Mouse (Mus musculus) monocyte, adult 2 months (primary cell): Measurements from ENCODE around the gene Bend7.

ENCODE experiments used
- DNase-seq, 2 experiments: peaks; one replicate each; pipeline ENCODE4 v3.0.0; 2022; ENCODE audit warnings: low spot score in 2 of 2, low read depth in 1 of 2

Bend7 gene

DNA sequence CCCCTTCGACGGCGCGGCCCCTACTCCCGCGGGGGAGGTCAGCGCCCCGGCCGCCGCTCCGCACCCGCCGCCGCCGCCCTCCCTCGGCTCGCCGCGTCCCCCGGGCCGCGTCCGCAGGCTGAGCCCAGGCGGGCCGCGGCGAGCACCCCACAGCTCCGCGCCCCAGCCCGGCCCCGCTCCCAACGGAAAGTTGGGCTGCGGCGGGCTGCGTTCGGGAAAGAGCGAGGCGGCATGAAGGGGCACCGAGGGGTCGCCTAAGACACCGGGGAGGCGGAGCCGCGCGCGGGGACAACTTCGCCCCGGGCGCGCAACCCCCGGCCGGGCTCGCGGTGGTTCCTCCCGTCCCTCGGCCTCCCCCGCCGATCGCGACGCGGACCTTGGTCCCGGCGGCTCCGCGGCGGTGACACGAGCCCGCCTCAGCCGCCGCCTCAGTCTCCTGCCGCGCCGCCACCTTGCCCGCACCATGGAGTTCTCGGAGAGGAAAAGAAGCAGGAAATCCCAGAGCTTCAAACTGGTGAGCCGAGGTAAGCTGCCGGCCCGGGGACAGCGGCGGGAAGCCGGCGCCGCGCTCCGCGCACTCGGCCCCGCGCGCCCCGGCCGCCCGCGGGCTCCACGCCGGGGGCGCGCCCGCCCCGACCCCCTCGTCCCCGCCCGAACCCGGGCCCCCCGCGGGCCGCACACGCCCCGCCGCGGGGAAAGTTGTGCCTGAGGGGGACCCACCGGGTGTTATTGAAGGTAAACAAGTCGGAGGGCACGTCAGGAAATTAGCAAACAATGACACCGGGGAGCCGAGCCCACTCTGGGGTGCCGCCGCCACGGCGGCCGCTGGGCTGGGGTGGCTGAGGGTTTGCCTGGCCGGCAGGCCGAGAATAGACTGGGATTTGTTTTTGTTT, at the start of gene Bend7:
TSS of gene Bend7 (plus strand) at position 63 of the 893 bp plus-strand sequence.
- no peak for DNase-seq

DNA sequence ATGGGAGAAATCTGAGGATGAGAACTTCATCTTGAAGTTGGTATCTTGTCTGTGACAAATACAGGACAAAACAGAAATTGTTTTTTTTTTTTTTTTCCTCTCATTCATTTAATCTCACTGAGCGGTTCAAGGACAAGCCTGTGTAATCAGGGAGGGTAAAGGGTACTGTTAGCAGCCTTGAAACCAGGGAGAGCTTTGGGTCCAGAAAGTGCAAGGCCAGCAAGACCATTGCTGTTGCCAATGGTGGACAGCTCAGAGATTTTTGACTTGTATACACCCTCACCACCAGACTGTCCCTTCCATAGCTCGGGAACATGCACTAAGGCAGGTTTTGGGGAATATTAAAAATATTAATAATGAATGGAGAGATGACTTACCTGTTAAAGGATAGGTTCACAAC, 49.0 kb upstream of the Bend7 start:
- DNase-seq, result no peak

DNA sequence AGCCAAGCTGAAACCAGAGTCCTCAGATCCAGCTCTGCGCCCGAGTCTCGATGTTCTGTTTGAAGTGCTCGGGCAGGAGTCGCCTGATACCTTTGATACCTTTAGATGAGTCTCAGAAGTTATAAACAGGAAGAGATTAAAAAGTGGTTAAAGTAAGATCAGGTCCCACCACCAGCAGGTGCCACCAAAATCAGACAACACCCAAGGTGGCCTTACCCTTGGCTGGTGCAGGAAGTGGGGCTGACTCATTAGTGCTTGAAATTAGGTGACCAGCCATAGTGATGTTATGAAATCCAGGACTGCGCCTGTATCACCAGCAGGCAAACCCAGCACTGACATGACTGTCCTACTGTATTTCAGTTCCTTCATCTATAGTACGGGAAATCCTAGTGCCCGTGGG, 47.9 kb upstream of the Bend7 start:
- no peak for DNase-seq

DNA sequence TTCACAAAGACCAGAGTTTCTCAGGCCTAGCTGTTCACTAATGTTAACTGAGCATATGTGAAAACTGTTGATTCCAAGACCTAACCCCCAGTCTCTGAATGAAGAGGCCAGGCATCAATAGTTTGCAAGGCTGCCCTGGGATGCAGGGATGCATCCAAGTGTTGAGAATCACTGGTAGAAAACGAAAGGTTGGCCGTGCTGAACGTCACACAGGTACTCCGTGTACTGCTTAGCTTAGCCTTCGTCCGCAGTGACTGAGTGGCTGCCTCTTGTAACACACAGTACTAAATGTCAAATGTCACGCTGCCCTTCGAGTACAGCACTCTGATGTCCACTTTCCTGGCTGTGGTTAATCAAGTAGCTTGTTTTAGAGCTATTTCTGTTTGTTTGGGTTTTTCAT, 46.0 kb upstream of the Bend7 start:
- no peak for DNase-seq

DNA sequence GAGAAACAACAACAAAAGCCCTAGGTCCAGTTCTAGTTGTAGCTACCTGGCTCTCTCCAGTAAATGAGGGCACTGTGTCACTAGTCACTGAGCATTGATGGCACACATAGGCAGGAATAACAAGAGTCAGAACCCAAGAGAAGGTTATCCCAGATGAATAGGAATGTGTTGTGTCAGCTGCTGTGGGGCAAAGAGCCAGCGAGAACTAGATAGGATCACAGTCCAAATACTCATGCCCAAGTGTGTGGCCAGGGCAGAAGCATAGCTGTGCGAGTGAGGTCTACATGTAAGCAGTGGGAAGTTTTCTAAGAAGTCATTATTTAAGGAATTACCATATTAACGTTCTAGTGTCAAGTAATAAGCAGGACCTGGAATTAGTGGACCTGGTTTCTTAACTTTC, 37.7 kb upstream of the Bend7 start:
- DNase-seq, result no peak

DNA sequence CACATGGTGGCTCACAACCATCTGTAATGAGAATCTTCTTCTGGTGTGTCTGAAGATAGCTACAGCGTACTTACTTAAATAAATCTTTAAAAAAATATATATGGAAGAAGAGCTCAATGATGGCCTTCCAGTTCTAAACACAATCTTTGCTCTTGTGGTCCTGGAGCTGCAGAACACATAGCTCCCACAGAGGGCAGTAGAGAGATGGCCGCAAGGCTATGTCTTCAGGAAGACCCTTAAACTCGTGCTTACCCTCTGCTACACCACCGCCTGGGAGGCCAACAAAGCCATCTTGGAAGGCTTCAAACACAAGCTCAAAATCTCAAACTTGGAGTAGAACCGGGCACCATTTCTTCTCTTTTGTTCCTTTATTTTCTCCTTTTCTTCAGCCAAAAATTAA, 6.4 kb upstream of the Bend7 start:
- no peak for DNase-seq

DNA sequence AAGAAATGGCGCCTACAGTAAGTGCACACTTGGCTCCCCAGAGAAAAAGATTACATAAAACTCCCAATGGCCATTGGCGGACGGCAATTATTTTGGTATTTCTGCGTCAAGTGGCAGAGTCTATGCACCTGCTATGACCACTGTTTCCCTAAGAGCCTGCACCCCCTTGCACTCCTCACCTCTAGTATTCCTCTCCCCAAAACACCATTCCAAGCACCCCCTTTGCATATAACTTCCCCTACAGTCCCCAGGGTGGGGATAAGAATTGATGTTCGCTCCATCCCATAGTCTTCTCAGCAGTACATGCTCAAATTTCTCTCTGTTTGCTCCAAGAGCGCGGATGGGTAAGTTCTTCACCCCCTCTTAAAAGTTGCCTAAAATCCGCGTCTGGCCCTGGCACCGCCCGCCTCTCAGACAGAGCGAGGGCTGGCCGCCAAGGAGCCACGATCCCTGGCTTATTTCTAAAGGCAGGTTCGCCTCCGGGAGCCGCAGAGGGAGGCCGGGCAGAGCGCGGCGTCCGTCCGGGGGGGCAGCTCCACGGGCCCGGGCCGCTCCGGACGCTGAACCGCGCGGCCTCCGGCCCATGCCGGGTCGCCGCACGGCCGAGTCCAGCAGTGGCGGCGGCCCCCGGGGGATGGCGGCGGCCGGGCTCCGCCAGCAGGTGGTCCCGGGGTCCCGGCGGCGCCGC, 406 bp upstream of the Bend7 start:
- DNase-seq, result no peak

DNA sequence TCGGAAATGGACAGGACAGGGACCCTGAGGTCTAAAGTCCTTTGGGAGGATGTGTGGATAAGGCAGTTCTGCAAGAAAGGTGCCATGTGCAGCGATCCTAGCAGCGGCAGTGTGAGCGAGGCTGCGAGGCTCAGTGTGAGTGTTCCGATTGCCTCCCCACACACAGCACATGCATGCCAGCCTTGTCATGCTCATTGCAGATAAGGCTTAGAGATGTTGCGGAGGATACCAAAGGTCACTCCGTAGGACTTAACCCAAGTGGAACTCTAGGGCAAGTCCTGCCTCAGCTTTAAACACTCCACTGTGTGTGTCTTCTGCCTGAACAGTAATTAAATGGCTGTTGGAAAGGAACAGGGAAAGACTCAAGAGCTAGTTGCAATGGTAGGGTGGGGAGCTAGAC, 5.5 kb downstream of the Bend7 start:
- DNase-seq, result no peak

DNA sequence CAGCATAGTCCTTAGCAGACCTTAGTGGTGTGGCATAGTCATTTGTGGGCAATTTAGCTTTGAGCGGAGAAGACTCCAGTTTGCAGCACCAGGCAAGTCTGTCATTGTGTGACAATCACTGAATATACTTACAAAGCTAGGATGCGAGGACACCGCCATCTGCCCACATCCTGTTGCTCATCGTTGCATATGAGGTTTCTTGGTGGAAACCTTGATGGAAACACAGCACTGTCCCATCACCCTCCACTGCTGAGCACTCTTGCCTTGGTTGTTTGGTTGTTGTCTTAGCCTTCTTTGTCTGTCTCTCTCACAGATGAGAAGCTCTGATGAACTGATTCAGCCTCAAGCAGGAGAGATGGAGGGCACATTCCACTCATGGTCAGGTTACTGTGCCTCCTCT, 12.5 kb downstream of the Bend7 start:
- no peak for DNase-seq

DNA sequence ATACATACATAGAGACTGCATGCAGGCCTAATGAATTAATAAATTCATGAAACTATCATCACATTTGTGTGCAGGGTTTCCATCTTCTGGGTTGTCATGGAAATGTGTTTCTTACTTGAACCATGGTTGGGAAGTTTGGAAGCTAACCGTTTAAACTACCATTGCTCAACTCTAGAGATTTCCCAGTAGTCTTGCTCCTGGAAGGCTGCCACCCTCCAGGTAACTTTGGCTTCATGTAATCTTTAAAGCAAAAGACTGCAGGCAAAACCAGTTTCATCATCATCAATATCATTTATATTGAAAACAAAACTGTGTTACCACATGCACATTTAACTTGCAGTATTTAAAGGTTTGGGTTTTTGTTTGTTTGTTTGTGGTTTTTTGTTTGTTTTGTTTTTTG, 16.3 kb downstream of the Bend7 start:
- no peak for DNase-seq

DNA sequence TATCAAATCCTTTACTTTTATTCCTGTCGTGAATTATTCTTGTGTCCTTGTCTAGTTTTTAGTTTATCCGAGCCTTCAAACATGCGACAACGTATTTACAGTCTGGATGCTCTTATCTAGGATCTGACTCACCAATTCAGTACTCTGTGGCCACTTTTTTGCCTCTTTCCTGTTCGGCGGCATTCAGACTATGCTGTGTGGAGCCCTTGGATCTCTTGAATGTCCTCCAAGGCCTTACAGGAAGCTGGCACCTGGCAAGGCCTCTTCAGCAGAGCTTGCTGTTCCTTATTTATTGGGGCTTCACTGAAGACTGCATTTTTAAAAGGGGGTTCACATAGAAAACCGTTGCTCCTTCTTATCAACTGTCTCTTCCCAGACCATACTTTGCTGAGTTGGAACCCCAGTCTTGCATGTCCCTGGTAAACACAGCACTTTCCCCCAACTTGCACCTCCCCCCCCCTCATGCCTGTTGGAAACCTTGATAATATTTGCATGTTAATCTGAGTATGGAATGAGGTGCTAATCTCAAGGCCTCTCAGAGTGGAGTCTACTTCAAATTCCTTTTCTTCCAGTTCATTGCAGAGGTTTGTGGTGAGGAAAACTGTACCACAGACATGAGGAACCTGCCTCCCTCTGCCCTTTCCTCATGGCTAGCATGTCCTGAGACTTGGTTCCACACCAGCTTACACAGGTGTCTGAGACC, 18.6 kb downstream of the Bend7 start:
- no peak for DNase-seq

DNA sequence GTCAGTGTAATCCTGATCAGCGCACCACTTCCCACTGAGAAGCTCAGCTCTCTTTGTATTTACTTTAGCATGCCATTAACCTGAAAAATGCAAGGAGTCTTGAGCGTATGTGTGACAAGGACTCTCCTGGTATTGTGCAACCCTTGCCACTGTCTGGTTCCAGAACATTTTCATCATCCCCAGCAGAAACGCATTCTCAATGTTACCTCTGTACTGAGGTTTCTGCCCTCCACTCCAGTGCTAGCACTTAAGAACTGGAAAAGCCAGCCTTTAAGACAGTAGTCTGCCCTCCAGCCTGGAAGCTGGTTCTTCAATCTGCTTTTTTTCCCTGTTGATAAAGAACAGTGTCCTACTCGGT, 19.1 kb downstream of the Bend7 start:
- DNase-seq, result no peak

DNA sequence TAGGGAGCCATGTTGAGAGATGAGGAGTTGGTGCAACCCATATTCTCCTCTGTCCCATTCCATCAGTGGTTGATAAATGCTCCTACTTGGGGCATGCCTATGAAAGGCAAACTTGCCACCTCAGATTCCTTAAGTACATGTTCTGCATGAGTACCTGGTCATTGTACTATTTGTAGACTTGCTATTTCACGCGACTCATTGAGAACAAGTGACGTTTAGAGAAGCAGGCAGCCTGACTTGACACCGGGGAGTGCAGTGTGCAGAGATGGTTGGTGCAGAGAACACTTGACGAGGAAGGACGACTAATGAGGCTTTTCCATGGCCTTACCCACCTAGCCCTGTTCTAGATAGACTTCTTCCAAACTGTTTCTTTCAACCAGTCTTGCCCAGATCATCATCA, 34.3 kb downstream of the Bend7 start:
- DNase-seq, result no peak

DNA sequence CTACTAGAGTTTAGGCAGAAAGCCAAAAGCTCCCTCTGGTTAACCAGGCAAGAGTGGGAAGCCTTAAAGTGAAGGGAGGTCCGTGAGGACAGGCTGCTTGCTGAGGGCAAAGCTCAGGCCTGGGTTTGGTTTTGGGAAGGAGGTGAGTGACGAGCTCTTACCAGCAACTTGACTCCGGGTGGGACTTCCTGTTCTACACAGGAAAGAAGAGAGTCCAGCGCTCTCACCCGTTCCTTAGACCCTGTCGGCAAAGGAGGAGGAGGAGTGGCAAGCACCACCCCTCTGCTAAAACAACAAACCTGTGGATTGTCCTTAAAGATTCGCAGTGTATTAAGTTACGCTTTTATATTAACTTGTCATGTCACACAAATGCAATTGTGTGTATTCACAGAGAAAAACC, 38.1 kb downstream of the Bend7 start:
- DNase-seq, result no peak

DNA sequence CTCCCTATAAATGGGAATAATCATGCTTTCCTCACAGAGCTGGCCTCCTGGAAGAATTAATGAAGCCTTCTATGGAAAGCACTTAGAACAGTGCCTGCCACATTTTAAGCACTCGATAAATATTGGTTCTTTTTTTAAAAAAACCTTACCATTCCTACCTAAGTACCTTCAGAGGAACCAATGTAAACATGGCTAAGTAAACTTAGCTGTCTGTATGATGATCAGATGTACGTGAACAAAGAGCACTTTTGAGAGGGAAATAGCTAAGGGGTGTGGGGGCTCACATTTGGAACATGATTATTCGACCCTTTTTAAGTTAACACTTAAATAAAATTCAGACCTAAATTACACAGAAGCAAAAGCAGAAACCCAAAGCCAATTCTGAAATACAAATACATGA, 39.6 kb downstream of the Bend7 start:
- DNase-seq, result no peak

DNA sequence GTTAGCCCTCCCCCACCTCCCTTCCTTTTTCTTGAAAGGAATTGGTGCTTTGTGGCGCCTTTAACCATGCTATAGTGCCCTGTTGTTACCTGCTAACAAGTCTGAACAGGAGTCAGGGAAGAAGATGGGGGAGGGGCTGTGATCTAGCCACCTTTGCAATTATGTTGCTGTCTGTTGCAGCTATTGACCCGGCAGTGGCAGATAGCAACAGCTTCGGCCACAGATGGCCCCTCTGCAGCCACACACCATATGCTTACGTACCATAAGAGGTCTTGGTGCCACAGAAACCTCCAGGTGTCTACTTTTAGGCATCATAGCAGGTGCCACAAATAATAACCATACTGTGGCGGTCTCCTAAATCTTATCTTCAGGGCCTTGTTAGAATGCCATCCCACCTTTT, 43.1 kb downstream of the Bend7 start:
- DNase-seq, result no peak

DNA sequence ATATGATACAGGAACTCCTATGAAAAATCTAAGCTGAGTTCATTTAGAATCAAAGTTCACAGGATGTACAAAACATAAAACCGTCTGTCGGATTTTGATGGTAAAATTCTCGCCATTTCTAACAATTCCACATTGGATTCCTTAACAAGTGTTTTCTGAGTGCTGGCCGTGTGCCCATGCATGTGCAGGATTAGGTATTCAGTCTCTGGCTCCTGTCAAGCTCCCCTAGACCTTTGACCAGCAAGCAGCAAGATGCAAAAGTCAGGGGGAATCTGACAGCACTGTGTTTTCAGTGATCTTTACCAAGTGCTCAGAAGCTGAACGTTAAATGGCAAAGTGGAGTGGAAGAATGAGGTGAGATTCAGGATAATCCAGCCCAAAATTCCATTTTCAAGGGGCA, 44.3 kb downstream of the Bend7 start:
- DNase-seq, result no peak

DNA sequence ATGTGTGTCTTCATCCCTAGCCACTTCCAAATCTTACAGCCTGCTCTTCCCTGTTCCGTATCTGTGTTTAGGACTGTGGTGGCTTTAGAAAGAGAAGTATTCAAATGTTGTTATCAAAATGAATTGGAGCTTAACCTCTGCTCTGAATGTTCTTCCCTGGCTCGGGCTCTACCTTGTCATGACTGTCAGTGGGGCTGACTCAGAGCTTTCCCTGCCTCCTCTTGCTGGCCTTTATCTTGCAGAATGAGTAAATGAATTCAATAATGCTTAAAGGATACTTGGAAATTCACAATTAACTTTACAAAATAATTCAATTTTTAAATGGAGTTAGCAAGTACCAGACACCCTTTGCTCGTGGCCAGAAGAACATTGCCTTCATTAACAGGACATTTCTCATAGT, 46.4 kb downstream of the Bend7 start:
- DNase-seq, result no peak

DNA sequence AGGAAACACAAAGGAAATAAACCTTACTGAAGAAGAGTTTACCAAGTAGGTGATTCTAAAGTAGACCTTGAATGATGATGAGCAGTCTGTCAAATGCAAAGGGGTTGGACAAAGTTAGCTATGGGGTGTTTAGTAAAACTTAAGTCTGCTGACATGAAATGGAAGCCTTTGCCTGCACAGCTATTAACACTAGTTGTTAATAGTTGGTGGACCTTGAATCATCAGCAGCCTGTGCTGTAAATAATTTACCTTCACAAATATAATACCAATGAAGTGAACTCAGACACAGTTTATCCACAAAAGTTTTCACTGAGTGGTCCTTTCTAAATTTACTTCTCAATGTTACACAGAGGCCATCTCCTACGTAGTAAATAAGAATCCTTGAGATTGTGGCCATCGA, 52.7 kb downstream of the Bend7 start:
- no peak for DNase-seq

DNA sequence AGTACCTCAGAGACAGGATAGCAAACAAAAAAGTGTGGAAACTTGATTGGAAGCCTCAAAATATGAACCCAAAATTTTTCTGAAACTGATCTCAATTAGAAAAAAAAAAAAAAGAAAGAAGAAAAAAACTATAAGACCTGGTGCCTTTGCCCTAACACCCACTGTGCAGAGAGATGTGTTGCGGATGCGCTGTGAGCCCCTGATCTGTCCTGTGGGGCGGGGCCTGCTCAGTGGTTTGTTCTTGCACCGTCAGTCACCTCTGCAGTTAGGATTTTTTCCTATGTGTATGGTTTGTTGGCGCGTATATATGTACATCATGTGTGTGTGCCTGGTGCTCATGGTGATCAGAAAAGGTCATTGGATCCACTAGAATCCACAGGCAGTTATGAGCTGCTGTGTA, 56.3 kb downstream of the Bend7 start:
- no peak for DNase-seq

DNA sequence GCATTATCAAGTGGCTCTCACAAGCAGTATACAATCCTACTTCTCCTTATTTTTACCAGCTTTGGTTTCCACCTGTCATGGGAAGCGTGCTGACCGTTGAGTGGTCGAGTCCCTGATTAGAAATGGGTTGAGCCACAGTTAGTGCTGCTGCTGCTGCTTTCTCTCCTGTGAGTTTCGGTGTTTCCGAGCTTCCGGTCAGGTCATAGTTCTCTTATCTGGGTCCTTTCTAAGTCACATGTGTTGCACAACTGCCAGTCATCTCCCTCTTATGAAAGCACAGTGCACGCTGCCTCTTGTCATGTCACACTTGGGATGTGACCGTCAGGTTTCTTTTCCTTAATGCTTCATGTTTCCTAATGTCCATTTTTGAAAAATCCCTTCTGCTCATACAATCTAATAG, 59.7 kb downstream of the Bend7 start:
- DNase-seq, result no peak

DNA sequence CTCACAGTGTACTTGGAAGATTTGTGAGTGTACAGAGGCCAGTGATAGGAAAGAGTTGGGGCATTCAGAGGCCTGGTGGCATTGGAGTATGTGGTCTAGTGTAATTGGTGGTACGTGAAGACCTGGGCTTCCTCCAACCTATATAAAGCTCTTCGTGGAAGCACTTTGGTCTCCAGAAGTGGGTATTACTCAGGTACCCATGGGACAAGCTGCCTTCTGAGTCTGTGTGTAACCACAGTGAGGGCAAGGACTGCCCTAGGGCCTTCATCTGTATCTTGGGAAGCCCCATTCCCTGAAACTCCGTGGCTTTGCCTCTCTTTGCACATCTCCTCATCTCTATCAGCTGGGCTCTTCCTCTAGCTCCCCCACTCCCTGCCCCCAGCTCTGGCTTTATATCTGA, 64.0 kb downstream of the Bend7 start:
- no peak for DNase-seq
